Mouse (Mus musculus) intestine, postnatal 0 days (tissue): ENCODE results near the gene Atg7. TPM values are rescaled to one million over a fixed set of nuclear protein-coding genes. Genes with fewer than 3 reads are reported as not detected.

ENCODE experiments used
- ATAC-seq: fragments of 200-750 bp; cut with Nextera tagmentation; 2 replicates; pipeline ENCODE4 v1.8.0; 2017; ENCODE audit warnings: mild to moderate bottlenecking, moderate TSS enrichment, moderate library complexity
- H3K27ac ChIP-seq: fragments of 300-500 bp; sonication (generic); 2 replicates; pipeline ENCODE4 v1.5.1; 2014; ENCODE audit warnings: mild to moderate bottlenecking, low read depth, low read length, moderate library complexity
- H3K27me3 ChIP-seq: fragments of 300-500 bp; sonication (generic); replicated peaks from 2 replicates; pipeline ENCODE4 v1.6.1; 2014; ENCODE audit warnings: low read length, mixed read lengths; ENCODE audit not compliant: control insufficient read depth, insufficient read depth
- H3K36me3 ChIP-seq: fragments of 300-500 bp; sonication (generic); 2 replicates; pipeline ENCODE4 v1.6.1; 2014; ENCODE audit warnings: mild to moderate bottlenecking, moderate library complexity; ENCODE audit not compliant: control insufficient read depth, insufficient read depth
- H3K4me1 ChIP-seq: fragments of 300-500 bp; sonication (generic); replicated peaks from 2 replicates; pipeline ENCODE4 v1.6.1; 2014; ENCODE audit warnings: antibody characterized with exemption, low read length, mixed read lengths; ENCODE audit not compliant: control insufficient read depth, insufficient read depth
- H3K4me2 ChIP-seq: fragments of 300-500 bp; sonication (generic); replicated peaks from 2 replicates; pipeline ENCODE4 v1.6.1; 2014; ENCODE audit warnings: low read depth, mild to moderate bottlenecking, moderate library complexity
- H3K4me3 ChIP-seq: fragments of 300-500 bp; sonication (generic); 2 replicates; pipeline ENCODE4 v1.5.1; 2014; ENCODE audit warnings: low read depth, low read length
- H3K9ac ChIP-seq: fragments of 300-500 bp; sonication (generic); 2 replicates; pipeline ENCODE4 v1.6.1; 2014; ENCODE audit warnings: mild to moderate bottlenecking, low read depth, low read length
- H3K9me3 ChIP-seq: fragments of 300-500 bp; sonication (generic); 2 replicates; pipeline ENCODE4 v1.6.1; 2016; ENCODE audit warnings: mixed run types; ENCODE audit not compliant: control insufficient read depth
- CTCF ChIP-seq: sonication (generic); IDR thresholded peaks from 2 replicates; pipeline ENCODE4 v1.5.1; 2016; ENCODE audit warnings: low read depth, mild to moderate bottlenecking, control low read depth, antibody characterized with exemption, moderate library complexity
- WGBS: fragments of 180-500 bp; shearing (Covaris S2); extraction: QIAGEN DNeasy Blood & Tissue Kit; methylation state at CpG from one replicate; pipeline ENCODE4 v1.1.7; 2014; 5-methylcytosine and 5-hydroxymethylcytosine counted together
- polyA plus RNA-seq: library from polyadenylated mRNA; unstranded; fragments of >200 nt; fragmentation: Nextera tagmentation; extraction: Ambion mirVana; gene quantifications from 2 replicates; pipeline ENCODE4 v1.2.1, GENCODE M21; 2015

Gene Atg7
- polyA plus RNA-seq, 1 experiment from 2014 or later = 12.4 TPM

DNA sequence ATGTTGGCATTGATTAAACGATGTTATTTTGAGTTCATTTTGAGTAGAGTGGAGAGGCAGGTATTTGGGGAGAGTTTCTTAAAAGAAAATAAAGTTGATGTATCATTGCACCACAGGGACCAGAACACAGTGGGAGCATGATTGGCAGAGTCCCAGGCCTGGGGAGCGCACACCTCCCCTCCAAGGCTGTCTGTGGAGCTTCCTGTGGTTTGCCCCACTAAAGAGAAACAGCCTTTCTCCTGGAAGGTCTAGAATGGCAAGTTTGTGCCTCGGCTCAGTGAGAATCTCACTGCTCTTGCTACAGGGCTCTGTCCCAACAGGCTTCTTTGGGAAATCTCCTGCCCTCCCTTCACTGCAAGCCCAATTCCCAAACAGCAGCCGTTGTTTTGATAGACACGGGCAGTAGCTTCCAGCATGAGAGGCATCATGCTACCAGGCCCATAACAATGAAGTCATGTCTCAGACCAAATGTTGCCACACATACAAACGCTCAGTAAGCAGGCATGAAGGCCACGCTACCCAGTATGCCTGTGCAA, 103.6 kb downstream of the Atg7 start:
- Histone ChIP-seq H3K36me3 (no peaks in the 10 kb centered on the region), H3K4me2 (no peak overlapping the region), H3K27me3 (no peaks in the 10 kb centered on the region), H3K9ac (no peak overlapping the region), H3K4me3 (no peak overlapping the region), H3K27ac (no peak overlapping the region), H3K4me1 (no peaks in the 10 kb centered on the region), H3K9me3 (no peaks in the 10 kb centered on the region)
- no peak for ATAC-seq
- 87% methylated on average over 7 of the region's 7 CpGs for WGBS
- no peak for TF ChIP-seq CTCF

GRCm38 (mm10) chr6:114748419-114748818, 105.5 kb downstream of the Atg7 start:
- Histone ChIP-seq H3K9ac (no peak overlapping the region), H3K27ac (no peak overlapping the region), H3K4me3 (no peak overlapping the region), H3K4me2 (no peak overlapping the region), H3K4me1 (no peaks in the 10 kb centered on the region), H3K9me3 (no peaks in the 10 kb centered on the region), H3K27me3 (no peaks in the 10 kb centered on the region), H3K36me3 (no peaks in the 10 kb centered on the region)
- WGBS = 90% methylated on average over 3 of the region's 3 CpGs
- ATAC-seq = no peak
- TF ChIP-seq CTCF = no peak

DNA sequence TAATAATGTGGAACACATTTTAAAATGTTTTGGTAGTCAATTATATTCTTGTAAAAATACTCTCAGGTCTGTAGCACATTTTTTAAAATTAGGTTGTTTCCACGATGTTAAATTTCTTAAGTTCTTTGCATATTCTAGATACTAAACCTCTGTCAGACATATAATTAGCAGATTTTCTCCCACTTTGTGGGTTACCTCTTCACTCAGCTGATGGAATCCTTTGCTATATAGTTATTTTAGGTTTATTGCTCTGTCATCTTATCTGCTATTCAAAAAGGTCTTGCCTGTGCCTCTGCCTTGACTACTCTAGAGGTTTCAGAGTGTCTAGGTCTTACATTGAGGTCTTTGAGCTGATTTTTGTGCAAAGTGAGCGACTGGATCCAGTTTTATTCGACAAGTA, 106.0 kb downstream of the Atg7 start:
- Histone ChIP-seq H3K4me1 (no peaks in the 10 kb centered on the region), H3K4me2 (no peak overlapping the region), H3K4me3 (no peak overlapping the region), H3K27ac (no peak overlapping the region), H3K36me3 (no peaks in the 10 kb centered on the region), H3K9ac (no peak overlapping the region), H3K9me3 (no peaks in the 10 kb centered on the region), H3K27me3 (no peaks in the 10 kb centered on the region)
- TF ChIP-seq CTCF = no peak
- no peak for ATAC-seq
- WGBS = 90% methylated on average over 3 of the region's 3 CpGs

DNA sequence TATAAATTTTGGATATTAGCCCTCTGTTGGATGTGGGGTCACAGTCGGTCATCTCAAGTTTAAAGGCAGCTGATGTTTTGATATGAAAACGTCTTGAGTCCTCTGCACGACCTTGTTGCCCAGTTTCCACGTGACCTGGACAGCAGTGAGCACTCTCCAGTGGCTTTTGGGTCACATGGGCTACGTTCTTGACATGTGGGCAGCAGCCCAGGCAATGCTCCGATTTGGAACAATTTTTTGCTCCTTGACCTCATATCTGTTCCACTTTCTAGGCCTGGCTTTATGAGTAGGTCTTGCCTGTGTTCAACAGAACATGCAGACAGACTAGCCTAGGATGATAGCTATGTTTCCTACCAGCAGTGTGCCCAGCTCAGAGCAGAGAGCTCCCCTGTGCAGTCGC, 115.9 kb downstream of the Atg7 start:
- no peak for ATAC-seq
- Histone ChIP-seq H3K27ac (no peak overlapping the region), H3K4me2 (no peak overlapping the region), H3K4me1 (no peaks in the 10 kb centered on the region), H3K27me3 (no peaks in the 10 kb centered on the region), H3K4me3 (no peak overlapping the region), H3K36me3 (no peaks in the 10 kb centered on the region), H3K9ac (no peak overlapping the region), H3K9me3 (no peaks in the 10 kb centered on the region)
- 82% methylated on average over 7 of the region's 7 CpGs for WGBS
- no peak for TF ChIP-seq CTCF

DNA sequence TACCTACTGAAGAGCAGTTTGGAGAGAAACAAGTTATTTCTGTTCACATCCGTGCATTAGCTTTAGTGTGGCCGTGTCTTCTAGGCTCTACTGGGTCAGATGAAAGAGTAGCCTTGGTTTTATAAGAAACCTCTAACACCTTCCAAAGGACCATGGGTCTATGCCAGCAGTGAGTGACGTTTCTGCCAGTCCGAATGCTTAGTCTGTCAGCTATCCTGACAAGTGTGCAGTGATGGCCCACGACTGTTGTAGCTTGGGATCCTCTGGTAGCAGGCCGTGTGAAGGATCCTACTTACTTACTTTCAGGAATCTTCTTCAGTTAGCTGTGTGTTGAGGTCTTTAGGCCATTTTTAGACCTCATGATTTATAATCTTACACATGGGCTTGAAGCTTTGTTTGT, 123.4 kb downstream of the Atg7 start:
- H3K36me3 ChIP-seq = no peaks in the 10 kb centered on the region
- H3K27me3 ChIP-seq = no peaks in the 10 kb centered on the region
- ATAC-seq = no peak
- no peak overlapping the region for H3K27ac ChIP-seq
- no peak overlapping the region for H3K4me3 ChIP-seq
- no peak overlapping the region for H3K4me2 ChIP-seq
- H3K4me1 ChIP-seq = no peaks in the 10 kb centered on the region
- H3K9me3 ChIP-seq = no peaks in the 10 kb centered on the region
- no peak for TF ChIP-seq CTCF
- no peak overlapping the region for H3K9ac ChIP-seq
- WGBS = 93% methylated on average over 6 of the region's 6 CpGs

DNA sequence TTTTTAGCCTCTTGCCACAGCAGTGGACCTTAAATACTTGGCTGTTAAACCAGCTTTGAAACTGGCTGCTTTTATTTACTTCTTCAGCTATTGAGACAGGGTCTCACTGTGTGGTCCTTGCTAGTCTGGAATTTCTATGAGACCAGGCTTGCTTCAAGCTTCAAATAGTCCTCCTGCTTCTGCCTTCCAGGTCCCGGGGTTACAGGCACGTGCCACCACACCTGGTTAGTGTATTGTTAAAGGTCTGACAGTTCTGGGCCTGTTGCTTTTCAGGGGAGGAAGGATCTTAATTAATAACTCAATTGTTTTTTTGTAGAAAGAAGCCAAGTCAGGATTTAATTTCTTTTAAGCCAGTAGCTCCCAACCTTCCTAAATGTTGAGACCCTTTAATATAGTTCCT, 124.8 kb downstream of the Atg7 start:
- ATAC-seq = no peak
- no peak for TF ChIP-seq CTCF
- H3K4me1 ChIP-seq = no peaks in the 10 kb centered on the region
- H3K27ac ChIP-seq = no peak overlapping the region
- no peak overlapping the region for H3K4me2 ChIP-seq
- H3K9ac ChIP-seq = no peak overlapping the region
- no peak overlapping the region for H3K4me3 ChIP-seq
- no peaks in the 10 kb centered on the region for H3K9me3 ChIP-seq
- WGBS = 66% methylated on average over 2 of the region's 2 CpGs
- H3K36me3 ChIP-seq = no peaks in the 10 kb centered on the region
- no peaks in the 10 kb centered on the region for H3K27me3 ChIP-seq

GRCm38 (mm10) chr6:114770337-114770736, 127.4 kb downstream of the Atg7 start:
- TF ChIP-seq CTCF = no peak
- ATAC-seq = no peak
- H3K36me3 ChIP-seq = no peaks in the 10 kb centered on the region
- no peaks in the 10 kb centered on the region for H3K9me3 ChIP-seq
- H3K4me3 ChIP-seq = no peak overlapping the region
- no peak overlapping the region for H3K4me2 ChIP-seq
- 82% methylated on average over 2 of the region's 2 CpGs for WGBS
- no peaks in the 10 kb centered on the region for H3K4me1 ChIP-seq
- H3K9ac ChIP-seq = no peak overlapping the region
- no peak overlapping the region for H3K27ac ChIP-seq
- no peaks in the 10 kb centered on the region for H3K27me3 ChIP-seq
